11 mouse cellular contexts compared by ENCODE assay signal in genomic region chr7:130368036-130368826, GRCm38 (mm10).
DNase-seq lines count a peak whose midpoint lies in the region; ATAC-seq and TF ChIP-seq lines count a peak whose summit lies in the region.
"Had no signal": no experiment of that assay in that cellular context is flagged by ENCODE, and none has a peak within 500 bp of the region (broad histone marks: within the 10 kb centered on the region; RNA-seq: fewer than 3 reads in every experiment).

No protein-coding gene starts in this region.

- intact Hi-C loops in heart, postnatal 10 days (cut with DNase I), result no loop called here
- intact Hi-C loops in left cerebral cortex, adult 2 months (cut with DNase I), result no loop called here

- no peak overlapping the region for H3K27ac ChIP-seq in heart, embryonic 12.5 days (ENCODE audit: poor library complexity, severe bottlenecking)
- H3K27ac ChIP-seq in forebrain, embryonic 15.5 days (replicated peaks), result no peak overlapping the region
- H3K27ac ChIP-seq in midbrain, embryonic 11.5 days (ENCODE audit: low read depth, low read length), result peak overlapping the region; percentile 72
- no peak overlapping the region for H3K27ac ChIP-seq in left cerebral cortex, adult 2 months
- H3K27ac ChIP-seq: liver, embryonic 12.5 days had no signal

- no peak overlapping the region for H3K4me3 ChIP-seq in heart, embryonic 12.5 days
- 0 out of 2 replicates have a peak overlapping the region, but pooled peaks have one; percentile 8 for H3K4me3 ChIP-seq in forebrain, embryonic 15.5 days
- H3K4me3 ChIP-seq in midbrain, embryonic 11.5 days (ENCODE audit: low read depth, low read length), result no peak overlapping the region
- H3K4me3 ChIP-seq in left cerebral cortex, adult 2 months, result no peak overlapping the region
- H3K4me3 ChIP-seq: liver, embryonic 12.5 days; megakaryocyte, embryonic 14.5 days had no signal

- ATAC-seq in heart, embryonic 12.5 days (ENCODE audit: insufficient number of reproducible peaks, low FRiP score), result no peak
- ATAC-seq in forebrain, embryonic 15.5 days (replicated peaks), result no peak; the same call in 1 of the 2 replicates
- ATAC-seq in midbrain, embryonic 11.5 days (ENCODE audit: low FRiP score), result no peak; the same call in 1 of the 2 replicates
- ATAC-seq in megakaryocyte-erythroid progenitor cell, adult 5-6 weeks (replicated peaks; ENCODE audit: low FRiP score, low TSS enrichment, poor library complexity, severe bottlenecking), result no peak
- ATAC-seq: liver, embryonic 12.5 days had no signal

- peak overlapping the region; percentile 29 for H3K4me2 ChIP-seq in heart, embryonic 12.5 days
- peak overlapping the region; percentile 34 for H3K4me2 ChIP-seq in forebrain, embryonic 15.5 days (replicated peaks)
- peak overlapping the region; percentile 37 for H3K4me2 ChIP-seq in midbrain, embryonic 11.5 days
- H3K4me2 ChIP-seq: liver, embryonic 12.5 days had no signal

- no peaks in the 10 kb centered on the region for H3K36me3 ChIP-seq in heart, embryonic 12.5 days
- H3K36me3 ChIP-seq in forebrain, embryonic 15.5 days, result no peaks in the 10 kb centered on the region
- no peaks in the 10 kb centered on the region for H3K36me3 ChIP-seq in midbrain, embryonic 11.5 days (ENCODE audit: control insufficient read depth, insufficient read depth, low read length)
- H3K36me3 ChIP-seq: liver, embryonic 12.5 days had no signal

- H3K4me1 ChIP-seq in heart, embryonic 12.5 days (replicated peaks), result peaks cover 8% of the 10 kb centered on the region; the same call in 1 of the 2 replicates
- peaks cover 32% of the 10 kb centered on the region for H3K4me1 ChIP-seq in forebrain, embryonic 15.5 days
- peaks cover 38% of the 10 kb centered on the region for H3K4me1 ChIP-seq in midbrain, embryonic 11.5 days (ENCODE audit: control insufficient read depth, insufficient read depth, low read length)
- H3K4me1 ChIP-seq: liver, embryonic 12.5 days; megakaryocyte, embryonic 14.5 days had no signal

- TF ChIP-seq CTCF in left cerebral cortex, adult 2 months (IDR thresholded peaks at IDR 0.05), result no peak

- peaks cover 6% of the 10 kb centered on the region for H3K9me3 ChIP-seq in heart, embryonic 12.5 days (replicated peaks)
- 0 out of 2 replicates have a peak, but pooled peaks cover 4% of the 10 kb centered on the region for H3K9me3 ChIP-seq in forebrain, embryonic 15.5 days
- peaks cover 8% of the 10 kb centered on the region; the same call in 1 of the 2 replicates for H3K9me3 ChIP-seq in midbrain, embryonic 11.5 days (ENCODE audit: control insufficient read depth, low read length)
- H3K9me3 ChIP-seq: liver, embryonic 12.5 days had no signal

- H3K27me3 ChIP-seq in heart, embryonic 12.5 days (replicated peaks), result peaks cover 18% of the 10 kb centered on the region
- no peaks in the 10 kb centered on the region; the same call in 1 of the 2 replicates for H3K27me3 ChIP-seq in forebrain, embryonic 15.5 days
- peaks cover 25% of the 10 kb centered on the region for H3K27me3 ChIP-seq in midbrain, embryonic 11.5 days (ENCODE audit: control insufficient read depth, insufficient read depth, low read length)
- H3K27me3 ChIP-seq: liver, embryonic 12.5 days had no signal

- DNase-seq in heart, postnatal 10 days, result no peak
- peak; percentile 46 for DNase-seq in embryo, embryonic 11 days
- DNase-seq in midbrain, embryonic 11.5 days (ENCODE audit: low spot score, missing footprints), result peak; percentile 96
- no peak for DNase-seq in left cerebral cortex, adult 2 months (ENCODE audit: extremely low spot score in 1 of 2, low spot score in 2 of 2)
- no peak for DNase-seq in cerebellum, adult 11 months
- DNase-seq: gastrocnemius, postnatal 36 days had no signal

- WGBS in heart, embryonic 12.5 days, result 45% methylated on average over 13 of the region's 13 CpGs
- 9% methylated on average over 13 of the region's 13 CpGs for WGBS in forebrain, embryonic 15.5 days
- WGBS in midbrain, embryonic 11.5 days, result 4% methylated on average over 13 of the region's 13 CpGs

- no peak overlapping the region for H3K9ac ChIP-seq in heart, embryonic 12.5 days
- peak overlapping the region; percentile 24 for H3K9ac ChIP-seq in forebrain, embryonic 15.5 days (replicated peaks)
- no peak overlapping the region for H3K9ac ChIP-seq in midbrain, embryonic 11.5 days (ENCODE audit: low read length)
- H3K9ac ChIP-seq: liver, embryonic 12.5 days had no signal

Comparison
In these comparisons a context has a peak if more than half of its experiments do, and no peak if none do; other contexts are left out.
1. DNase-seq: peak in embryo, embryonic 11 days (single experiment) and midbrain, embryonic 11.5 days (single experiment); none in heart, postnatal 10 days (0 of 2), left cerebral cortex, adult 2 months (0 of 2) and cerebellum, adult 11 months (single experiment).
2. Peak in every context shown above with its lines, with median percentiles within 50 percentile points of each other: H3K4me2 ChIP-seq.